Mouse (Mus musculus) heart, postnatal 10 days (tissue): ENCODE results near the gene Abcb11. TPM values are rescaled to one million over a fixed set of nuclear protein-coding genes. Genes with fewer than 3 reads are reported as not detected.
"Not testable (repeated sequence)": the region's sequence is repeated elsewhere in the genome, so short reads cannot be mapped to it uniquely, and the experiment has no call there.

Experiments
- DNase-seq, 2 experiments: peaks; one replicate each; pipeline ENCODE4 v3.0.0; 2021
- intact Hi-C: fragments of 180-260 bp; cut with DNase I; formaldehyde crosslinking; loops from one replicate; pipeline ENCODE4 v1.15.1; 2025
- total RNA-seq, 2 experiments: library from RNA; stranded (reverse); gene quantifications; 2 replicates each; pipeline ENCODE4 v1.2.3; 2021

The Abcb11 gene
- total RNA-seq = not detected

GRCm38 (mm10) chr2:69342496-69343221, at the start of gene Abcb11:
TSS of gene Abcb11 (minus strand) at chr2:69342616.
- no peak for DNase-seq
- intact Hi-C loops = no loop called here

GRCm38 (mm10) chr2:69386118-69386871, 43.9 kb upstream of the Abcb11 start:
- DNase-seq = no peak
- intact Hi-C loops = no loop called here

- intact Hi-C loops = no loop called here
- DNase-seq = no peak
Observed at GRCm38 (mm10) chr2:69382838-69383237, 40.4 kb upstream of the Abcb11 start.

GRCm38 (mm10) chr2:69381740-69382139, 39.3 kb upstream of the Abcb11 start:
- intact Hi-C loops = no loop called here
- peak in 1 of 2 experiments; percentile 6 for DNase-seq

- intact Hi-C loops = no loop called here
- peak in 1 of 2 experiments; percentile 5 for DNase-seq
Observed at GRCm38 (mm10) chr2:69380281-69380680, 37.9 kb upstream of the Abcb11 start, which contains the start of gene Dhrs9. TSS of gene Dhrs9 (plus strand) at chr2:69380445.

DNA sequence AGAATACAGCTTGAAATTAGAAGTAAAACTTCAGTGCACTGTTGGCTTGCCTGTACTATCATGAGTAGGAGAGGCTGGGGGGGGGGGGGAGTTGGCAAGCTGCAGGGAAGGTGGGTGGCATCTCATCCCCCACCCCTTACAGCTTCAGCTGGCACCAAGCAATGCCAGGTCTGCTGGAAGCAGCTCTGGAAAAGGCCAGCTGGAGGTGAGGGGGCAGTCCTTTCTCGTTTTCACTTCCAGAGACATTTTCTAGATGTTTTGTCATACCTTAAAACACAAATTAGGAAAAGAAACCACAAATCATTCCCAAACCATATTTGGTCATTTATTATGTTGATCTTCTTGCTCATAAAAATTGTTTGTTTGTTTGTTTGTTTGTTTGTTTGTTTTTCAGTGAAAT, 37.4 kb upstream of the Abcb11 start:
- DNase-seq = no peak
- intact Hi-C loops = no loop called here

DNA sequence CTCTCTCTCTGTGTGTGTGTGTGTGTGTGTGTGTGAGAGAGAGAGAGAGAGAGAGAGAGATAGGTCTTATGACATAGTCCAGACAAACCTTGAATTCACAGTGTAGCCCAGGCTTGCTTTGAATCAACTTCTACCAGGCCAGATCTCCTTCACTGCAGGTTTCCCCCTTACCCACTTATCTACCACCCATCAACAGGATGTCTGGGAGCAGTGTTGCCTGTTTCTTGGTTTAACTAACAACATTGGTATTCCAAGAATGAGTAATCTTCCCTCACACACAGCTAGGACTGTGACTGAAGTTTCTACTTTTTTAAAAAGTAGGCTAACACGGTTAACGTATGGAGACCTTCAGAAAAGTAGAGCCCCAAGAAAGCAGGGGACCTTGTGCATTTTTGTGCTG, 34.4 kb upstream of the Abcb11 start:
- DNase-seq = no peak
- intact Hi-C loops = no loop called here

GRCm38 (mm10) chr2:69365275-69365674, 22.9 kb upstream of the Abcb11 start:
- intact Hi-C loops = no loop called here
- DNase-seq = no peak

- no peak for DNase-seq
- intact Hi-C loops = no loop called here
Observed at GRCm38 (mm10) chr2:69364831-69365230, 22.4 kb upstream of the Abcb11 start.

DNA sequence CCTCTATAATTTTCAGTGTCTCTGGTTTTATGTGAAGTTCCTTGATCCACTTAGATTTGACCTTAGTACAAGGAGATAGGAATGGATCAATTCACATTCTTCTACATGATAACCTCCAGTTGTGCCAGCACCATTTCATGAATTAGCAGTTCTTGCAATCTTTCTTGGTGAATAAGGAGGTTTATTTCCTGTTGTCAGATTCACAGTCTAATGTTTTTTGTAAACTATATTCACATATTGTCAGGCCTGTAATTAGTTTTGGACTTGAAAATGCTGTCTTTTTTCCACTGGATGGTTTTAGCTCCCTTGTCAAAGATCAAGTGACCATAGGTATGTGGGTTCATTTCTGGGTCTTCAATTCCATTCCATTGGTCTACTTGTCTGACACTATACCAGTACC, 13.0 kb upstream of the Abcb11 start:
- intact Hi-C loops, DNase-seq: not testable (repeated sequence)

- intact Hi-C loops = no loop called here
- DNase-seq = no peak
Observed at GRCm38 (mm10) chr2:69341506-69341905, 910 bp downstream of the Abcb11 start.

DNA sequence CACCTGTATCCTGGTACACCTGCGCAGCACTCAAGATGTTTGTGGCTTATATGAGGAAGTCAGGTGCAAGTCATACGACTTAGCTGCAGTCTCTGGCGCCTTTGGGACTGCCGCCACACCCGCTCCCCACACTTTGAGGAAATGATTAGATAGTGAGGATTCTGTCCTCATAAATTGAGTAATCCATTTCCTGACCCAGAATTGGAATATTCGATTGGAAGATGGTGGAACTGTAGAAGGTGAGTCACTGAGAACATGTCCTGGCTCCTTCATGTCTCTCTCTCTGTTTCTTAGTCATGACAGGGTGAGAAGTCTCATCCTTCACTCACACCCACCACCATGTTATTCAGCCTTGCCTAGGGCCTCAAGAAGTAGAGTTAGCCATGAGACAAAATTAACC, 10.9 kb downstream of the Abcb11 start:
- DNase-seq, intact Hi-C loops: not testable (repeated sequence)

DNA sequence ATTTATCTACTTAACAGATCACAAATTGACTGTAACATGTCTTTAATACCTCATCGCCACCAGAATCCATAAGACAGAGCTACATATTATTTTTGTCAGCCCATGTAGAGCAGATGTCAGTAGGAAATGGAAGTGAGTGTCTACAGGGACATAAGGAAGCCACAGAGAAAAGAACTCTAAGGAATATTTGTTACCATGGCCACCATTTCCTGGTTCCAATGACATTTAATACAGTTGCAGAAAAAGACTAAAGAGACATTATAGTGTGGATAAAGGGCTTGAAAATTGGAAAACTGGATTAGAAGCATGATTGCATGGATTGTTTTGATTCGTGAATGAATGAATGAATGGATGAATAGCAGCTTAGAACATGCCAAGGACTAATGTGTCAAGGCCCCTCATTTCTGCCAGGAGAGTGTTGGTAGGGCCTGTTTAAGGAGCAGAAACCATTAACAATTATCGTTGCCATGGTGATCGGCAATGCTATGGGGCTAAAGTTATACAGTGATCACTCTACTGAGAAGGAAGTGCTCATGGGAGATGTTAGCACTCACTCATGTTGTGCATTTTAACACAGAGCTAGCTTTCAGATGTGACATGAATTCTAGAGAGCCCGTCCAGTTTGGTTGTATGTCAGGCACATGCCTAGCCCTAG, 13.8 kb downstream of the Abcb11 start:
- DNase-seq = no peak
- intact Hi-C loops = no loop called here

GRCm38 (mm10) chr2:69324881-69325660, 17.3 kb downstream of the Abcb11 start:
- DNase-seq = peak; percentile 3 to 7
- intact Hi-C loops = no loop called here

- intact Hi-C loops = no loop called here
- DNase-seq = no peak
Observed at GRCm38 (mm10) chr2:69323018-69323417, 19.4 kb downstream of the Abcb11 start.

GRCm38 (mm10) chr2:69321457-69321856, 21.0 kb downstream of the Abcb11 start:
- no peak for DNase-seq
- intact Hi-C loops = no loop called here

DNA sequence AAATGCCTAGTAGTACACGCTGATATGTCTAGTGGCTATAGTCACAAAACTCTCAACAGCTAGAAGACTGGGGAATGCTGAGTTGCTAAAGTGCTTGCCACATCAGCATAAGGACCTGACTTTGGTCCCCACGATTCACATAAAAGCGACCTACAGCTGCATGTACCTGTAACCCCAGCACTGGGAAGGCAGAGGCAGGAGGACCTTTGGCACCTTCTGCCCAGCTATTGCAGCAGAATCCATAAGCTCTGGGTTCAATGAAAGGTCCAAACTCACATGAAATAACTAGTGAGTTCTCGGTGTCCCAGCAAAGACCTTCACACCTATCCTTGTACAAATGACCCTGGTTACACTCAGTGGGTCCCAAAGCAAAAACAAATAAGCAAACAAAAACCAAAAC, 31.1 kb downstream of the Abcb11 start:
- intact Hi-C loops = no loop called here

DNA sequence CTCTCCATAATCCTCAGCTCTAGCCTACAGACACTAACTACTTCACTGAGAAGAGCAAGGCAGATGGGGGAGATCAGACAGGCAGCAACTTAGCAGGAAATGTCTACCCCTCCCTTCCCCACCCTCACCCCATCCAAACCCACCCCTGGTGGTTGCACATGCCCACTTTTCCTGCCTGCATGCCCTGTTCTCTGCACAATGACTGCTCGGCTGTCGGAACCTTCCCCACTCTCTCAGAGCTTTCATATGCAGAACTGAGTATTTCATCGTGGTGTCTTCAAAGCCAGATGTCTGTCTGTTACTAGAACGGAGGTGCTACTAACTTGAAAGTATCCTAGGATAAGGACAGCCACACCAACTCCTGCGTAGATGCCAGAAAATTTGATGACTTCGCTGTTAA, 34.3 kb downstream of the Abcb11 start:
- intact Hi-C loops = no loop called here

More for the DNA sequence above, 31.1 kb downstream of the Abcb11 start:
- no peak for DNase-seq

DNA sequence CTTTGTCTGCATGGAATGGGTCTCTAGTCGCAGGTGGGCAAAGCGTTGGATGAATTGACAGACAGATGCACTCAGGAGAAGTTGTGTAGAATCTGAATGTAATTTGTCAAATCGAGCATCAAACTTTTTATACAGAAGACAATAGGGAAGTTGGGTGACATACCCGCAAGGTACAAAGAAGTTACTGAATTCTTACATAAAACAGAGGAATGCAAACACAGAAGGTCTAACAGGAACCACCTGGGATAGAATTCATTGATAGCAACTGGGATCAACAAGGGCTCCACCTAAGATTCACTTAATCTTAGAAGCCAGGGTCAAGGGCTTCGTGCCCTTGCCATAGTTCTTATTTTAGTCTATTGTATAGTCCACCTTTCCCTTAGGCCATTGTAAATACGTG, 41.8 kb downstream of the Abcb11 start:
- DNase-seq, intact Hi-C loops: not testable (repeated sequence)

More for the DNA sequence above, 34.3 kb downstream of the Abcb11 start:
- DNase-seq = no peak

- intact Hi-C loops = no loop called here
- DNase-seq = no peak
Observed at GRCm38 (mm10) chr2:69294508-69294907, 47.9 kb downstream of the Abcb11 start.

- DNase-seq = peak; percentile 25 to 27
Observed at GRCm38 (mm10) chr2:69288989-69289388, 53.4 kb downstream of the Abcb11 start.

More at GRCm38 (mm10) chr2:69288989-69289388, 53.4 kb downstream of the Abcb11 start:
- intact Hi-C loops = no loop called here
